Mouse (Mus musculus): Measurements from ENCODE around the gene Cemip. TPM values are rescaled to one million over a fixed set of nuclear protein-coding genes. Genes with fewer than 3 reads are reported as not detected.
A peak's percentile ranks its signal among the peaks of the same experiment; 100 is the strongest.

The Cemip gene
- total and polyA plus RNA-seq, 3 experiments, result 0.47 to 1.6 (median 1.0) TPM

- DNase-seq, result peak; percentile 48
These were observed 120.1 kb downstream of the Cemip start for GRCm38 (mm10) chr7:83966047-83966818.

GRCm38 (mm10) chr7:83965181-83965580, 121.1 kb downstream of the Cemip start:
- peak; percentile 39 for DNase-seq

- peak; percentile 43 for DNase-seq
These were observed 133.8 kb downstream of the Cemip start for GRCm38 (mm10) chr7:83952511-83952910.

GRCm38 (mm10) chr7:83951327-83951726, 135.0 kb downstream of the Cemip start:
- DNase-seq, result no peak

GRCm38 (mm10) chr7:83949662-83950061, 136.6 kb downstream of the Cemip start:
- DNase-seq, result no peak

GRCm38 (mm10) chr7:83948743-83949142, 137.6 kb downstream of the Cemip start:
- no peak for DNase-seq

GRCm38 (mm10) chr7:83941701-83942101, 144.6 kb downstream of the Cemip start:
- DNase-seq, result peak; percentile 84

GRCm38 (mm10) chr7:83940136-83940535, 146.2 kb downstream of the Cemip start:
- DNase-seq, result no peak

GRCm38 (mm10) chr7:83939017-83939721, 147.1 kb downstream of the Cemip start:
- DNase-seq, result peak; percentile 20

- DNase-seq, result no peak
These were observed 164.7 kb downstream of the Cemip start for GRCm38 (mm10) chr7:83921637-83922036.

GRCm38 (mm10) chr7:83920241-83920640, 166.1 kb downstream of the Cemip start:
- DNase-seq, result no peak

GRCm38 (mm10) chr7:83914566-83914965, 171.7 kb downstream of the Cemip start:
- peak; percentile 81 for DNase-seq

- DNase-seq, result no peak
These were observed 172.3 kb downstream of the Cemip start for GRCm38 (mm10) chr7:83913995-83914394.

GRCm38 (mm10) chr7:83913405-83913932, 172.8 kb downstream of the Cemip start:
- DNase-seq, result no peak

GRCm38 (mm10) chr7:83911909-83912308, 174.4 kb downstream of the Cemip start:
- DNase-seq, result no peak

- no peak for DNase-seq
These were observed 181.5 kb downstream of the Cemip start for GRCm38 (mm10) chr7:83904831-83905230.

GRCm38 (mm10) chr7:83902296-83903145, 183.8 kb downstream of the Cemip start:
- DNase-seq, result no peak

GRCm38 (mm10) chr7:83901425-83901824, 184.9 kb downstream of the Cemip start:
- DNase-seq, result no peak

GRCm38 (mm10) chr7:83900519-83900918, 185.8 kb downstream of the Cemip start:
- DNase-seq, result no peak

GRCm38 (mm10) chr7:83898267-83898666, 188.0 kb downstream of the Cemip start:
- DNase-seq, result no peak

- no peak for DNase-seq
These were observed 190.1 kb downstream of the Cemip start for GRCm38 (mm10) chr7:83896077-83896740.

- no peak for DNase-seq
These were observed 192.0 kb downstream of the Cemip start for GRCm38 (mm10) chr7:83894348-83894747.

Measured in adrenal gland, adult 2 months (tissue).